Mouse (Mus musculus) urinary bladder, postnatal 14 days (tissue): Measurements from ENCODE around the gene Col27a1.
A peak's percentile ranks its signal among the peaks of the same experiment; 100 is the strongest.

Source experiments
- DNase-seq: peaks from one replicate; pipeline ENCODE4 v3.0.0; 2021; ENCODE audit warnings: low spot score

The Col27a1 gene

DNA sequence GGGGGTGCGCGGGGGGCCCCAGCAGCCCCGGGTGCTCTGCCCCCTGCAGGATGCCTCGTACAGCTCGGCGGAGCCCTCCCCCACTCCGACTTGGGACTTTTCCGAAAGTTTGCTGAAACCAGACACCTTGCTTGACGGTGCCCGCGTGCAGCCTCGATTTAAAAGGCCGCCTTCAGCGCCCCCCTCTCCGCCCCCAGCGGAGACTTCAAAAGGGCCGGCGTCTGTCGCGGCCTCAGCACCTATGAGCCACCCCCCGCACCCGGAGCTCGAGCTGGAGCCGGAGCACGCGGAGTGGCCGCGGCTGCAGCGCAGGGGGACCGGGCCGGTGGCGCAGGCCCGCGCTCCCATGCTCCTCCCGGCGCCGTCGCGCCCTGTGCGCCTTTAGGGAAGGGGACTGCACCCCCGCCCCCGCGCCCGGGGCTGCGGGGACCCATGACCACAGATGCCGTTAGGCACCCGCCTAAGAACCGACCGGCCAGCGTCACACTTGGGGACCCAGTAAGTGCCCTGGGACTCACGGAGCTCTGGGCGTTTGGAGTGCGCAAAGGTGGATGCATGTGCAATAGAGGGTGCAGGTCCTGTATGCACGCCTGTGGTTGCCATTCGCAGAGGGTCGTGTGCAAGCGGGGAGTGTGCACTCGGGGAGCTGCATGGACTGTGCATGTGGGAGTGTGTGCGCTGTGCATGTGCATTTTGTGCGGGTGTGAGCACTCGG is at the start of gene Col27a1:
Col27a1 (plus strand) TSS at position 98 of the 715 bp plus-strand sequence.
- no peak for DNase-seq

DNA sequence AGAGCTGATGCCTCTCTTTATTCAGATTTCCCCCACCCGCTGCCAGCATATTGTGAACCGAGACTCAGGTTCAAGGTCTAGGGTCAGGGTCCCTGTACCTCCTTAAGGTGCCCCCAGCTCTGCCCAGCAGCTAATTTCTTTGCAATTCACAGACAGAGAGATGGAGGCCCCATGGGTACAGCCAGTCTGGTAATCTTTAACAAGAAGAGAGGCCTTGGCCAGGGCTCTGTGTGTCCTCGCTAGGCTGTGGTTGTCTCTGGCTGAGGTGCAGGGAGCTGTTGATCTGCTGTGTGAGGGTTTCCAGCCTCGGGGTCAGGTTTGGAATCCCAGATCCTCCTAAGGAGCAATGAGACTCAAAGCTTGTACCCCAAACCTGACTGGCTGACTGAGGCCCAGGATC is 48.2 kb upstream of the Col27a1 start:
- DNase-seq = no peak

DNA sequence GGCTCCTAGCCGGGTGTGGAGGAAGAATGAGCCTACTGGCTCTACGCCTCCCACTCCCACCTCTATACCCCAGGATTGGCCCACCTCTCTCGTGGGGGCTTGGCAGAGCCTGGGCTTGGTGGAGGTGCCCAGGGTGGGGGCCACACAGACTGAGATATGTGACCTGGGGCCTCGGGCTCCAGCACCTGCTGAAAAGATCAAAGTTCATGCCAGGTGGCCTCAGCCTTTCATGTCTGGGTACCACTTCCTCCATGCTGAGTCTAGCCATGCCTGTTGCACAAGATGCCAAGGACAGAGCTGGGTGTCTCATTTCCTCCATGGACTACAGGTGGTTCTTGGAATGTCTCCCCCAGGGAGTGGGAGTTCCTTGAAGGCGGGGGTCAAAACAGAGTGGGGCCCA is 47.5 kb upstream of the Col27a1 start:
- DNase-seq = no peak

DNA sequence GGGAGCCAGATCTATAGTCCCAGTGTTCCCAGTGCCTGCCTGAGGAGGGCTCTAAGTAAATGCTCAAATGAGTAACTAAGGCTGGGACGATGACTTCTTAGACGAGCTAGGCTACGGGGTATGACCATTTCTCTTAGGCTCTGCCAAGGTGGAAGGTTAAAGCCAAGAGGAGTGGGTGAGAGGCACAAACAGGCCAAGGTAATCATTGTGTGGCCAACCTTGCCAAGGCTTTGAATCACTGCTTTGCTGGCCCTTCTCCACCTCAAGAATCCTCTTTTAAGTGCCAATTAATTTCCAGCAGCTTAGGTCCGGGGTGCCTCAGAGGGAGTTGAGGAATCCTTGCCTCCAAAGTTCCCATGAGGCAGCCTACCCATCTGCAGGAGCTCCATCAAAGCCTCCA is 43.7 kb upstream of the Col27a1 start:
- DNase-seq = no peak

DNA sequence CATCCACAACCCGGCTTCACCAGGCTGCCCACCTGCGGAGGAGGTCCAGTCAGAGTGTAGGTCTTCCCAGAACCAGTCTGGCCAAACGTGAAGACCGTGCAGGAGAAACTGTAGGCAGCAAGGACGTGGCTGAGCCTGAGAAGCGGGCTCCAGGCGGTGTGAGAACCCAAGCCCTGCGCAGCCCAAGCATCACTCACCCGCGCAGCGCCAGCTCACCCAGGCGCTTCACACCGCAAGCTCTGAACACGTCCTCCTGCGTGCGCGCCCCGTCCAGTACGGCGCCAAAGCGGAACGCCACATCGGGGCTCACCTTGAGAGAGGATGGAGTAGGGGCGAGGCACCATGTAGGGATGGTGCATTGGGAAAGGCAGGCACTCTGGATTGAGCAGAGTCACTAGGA is 42.7 kb upstream of the Col27a1 start:
- no peak for DNase-seq

DNA sequence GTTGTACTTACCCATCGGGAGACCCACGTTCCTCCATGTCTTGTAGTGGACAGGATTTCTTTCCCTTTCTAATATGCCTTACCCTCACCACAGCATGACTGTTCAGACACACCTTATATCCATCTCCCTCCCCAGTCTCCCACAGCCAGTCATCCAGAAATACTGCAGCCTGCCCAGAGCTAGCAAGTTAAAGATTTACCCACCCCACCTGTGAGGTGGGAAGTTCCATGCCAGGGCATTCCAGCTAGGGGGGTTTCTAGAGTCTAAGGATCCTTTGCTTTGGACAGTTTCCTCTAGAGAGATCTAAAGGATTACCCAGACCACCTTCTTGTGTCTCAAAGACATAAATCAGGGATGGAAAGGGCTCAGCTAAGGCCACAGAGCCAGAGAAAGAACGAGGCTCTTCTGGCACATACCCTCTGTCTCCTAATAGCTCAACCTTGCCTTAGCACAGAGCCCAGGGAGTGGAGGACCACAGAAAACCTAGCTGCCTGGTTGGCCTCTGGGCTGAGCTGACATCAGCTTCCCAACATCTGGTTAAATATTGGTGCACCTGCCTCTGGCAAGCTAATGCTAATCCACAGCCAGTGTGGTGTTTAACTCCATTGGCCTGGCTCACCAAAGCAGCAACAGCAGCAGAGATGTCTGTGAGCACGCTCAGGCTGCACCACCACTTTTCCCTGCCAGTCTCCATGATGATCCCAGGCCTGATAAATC is 41.7 kb upstream of the Col27a1 start, which contains the start of gene Kif12:
Kif12 (minus strand) TSS at position 163 of the 717 bp plus-strand sequence.
- DNase-seq = no peak

DNA sequence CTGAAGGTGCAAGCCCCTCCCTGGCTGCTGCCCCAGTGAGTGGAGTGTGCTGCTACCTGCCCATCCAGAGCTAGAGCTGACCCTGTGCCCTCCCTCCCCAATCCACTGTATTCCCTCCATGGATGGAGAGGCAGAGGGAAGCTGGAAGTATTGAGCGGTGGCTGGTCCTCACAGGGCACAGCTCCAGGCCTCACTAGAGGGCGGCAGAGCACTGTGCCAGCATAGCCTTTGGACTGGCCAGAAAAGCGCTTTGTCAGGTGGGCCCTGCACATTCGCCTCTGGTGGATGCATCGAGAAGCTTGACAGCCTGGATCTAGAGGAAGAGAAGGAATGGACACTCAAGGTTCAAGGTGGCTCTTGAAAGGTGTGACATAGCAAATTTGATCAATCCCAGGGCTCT is 32.2 kb upstream of the Col27a1 start:
- DNase-seq = peak; percentile 52

DNA sequence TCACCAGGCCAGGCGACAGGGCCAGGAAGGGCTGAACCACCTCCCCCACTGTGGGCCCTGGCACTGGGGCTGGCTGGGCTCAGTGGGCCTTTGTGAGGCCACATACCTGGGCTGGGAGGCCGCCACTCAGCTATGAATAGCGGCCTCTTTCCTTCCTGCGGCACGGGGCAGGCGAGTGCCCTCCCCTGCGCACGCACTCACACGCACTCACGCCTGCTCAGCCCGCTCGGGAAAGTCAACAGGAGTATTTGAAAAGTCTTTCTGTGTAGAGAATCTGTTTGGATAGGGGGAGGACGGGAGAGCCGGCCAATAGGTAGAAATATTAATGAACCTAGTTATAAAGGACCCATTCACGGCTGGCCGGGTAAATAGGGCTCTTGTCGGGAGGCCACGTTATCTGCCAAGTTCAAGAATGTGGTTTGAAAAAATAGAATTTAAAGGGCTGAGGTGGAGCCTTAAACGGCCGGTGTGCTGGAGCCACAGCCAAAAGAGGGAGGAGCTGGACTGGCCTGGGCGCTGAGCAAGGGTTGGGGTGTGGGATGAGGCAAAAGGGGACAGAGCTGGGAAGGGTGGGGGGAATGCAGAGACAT is 27.4 kb upstream of the Col27a1 start:
- DNase-seq = peak; percentile 11

DNA sequence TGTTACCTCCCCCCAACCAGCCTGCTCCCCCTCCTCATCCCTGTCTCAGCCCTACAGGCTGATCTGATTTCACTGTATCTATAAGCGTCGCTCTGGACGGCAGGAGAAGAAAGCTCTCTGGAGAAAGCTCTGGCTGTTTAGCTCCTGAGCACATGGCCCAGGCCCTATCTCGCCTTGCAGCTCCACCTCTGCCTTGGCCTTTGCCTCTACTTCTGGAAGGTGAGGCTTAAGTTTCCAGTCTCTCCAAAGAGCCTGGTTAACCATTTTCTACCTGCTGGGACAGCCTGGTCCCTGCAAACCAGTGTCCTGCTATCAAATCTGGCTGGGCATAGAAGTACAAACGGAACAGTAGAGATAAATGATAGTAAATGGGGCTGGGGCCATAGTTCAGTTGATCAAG is 22.2 kb upstream of the Col27a1 start:
- DNase-seq = no peak

DNA sequence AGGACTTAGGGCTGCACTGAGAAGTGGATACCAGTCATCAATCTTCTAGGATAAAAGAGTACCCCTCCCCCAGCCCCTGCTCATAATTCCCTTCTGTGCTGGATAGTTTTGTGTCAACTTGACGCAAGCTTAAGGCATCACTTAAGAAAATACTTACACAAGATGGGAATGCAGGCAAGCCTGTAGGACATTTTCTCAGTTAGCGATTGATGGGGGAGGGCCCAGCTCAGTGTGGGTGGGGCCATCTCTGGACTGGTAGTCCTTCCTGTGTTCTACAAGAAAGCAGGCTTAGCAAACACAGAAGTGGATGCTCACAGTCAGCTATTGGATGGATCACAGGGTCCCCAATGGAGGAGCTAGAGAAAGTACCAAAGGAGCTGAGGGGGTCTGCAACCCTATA is 19.4 kb upstream of the Col27a1 start:
- DNase-seq = no peak

DNA sequence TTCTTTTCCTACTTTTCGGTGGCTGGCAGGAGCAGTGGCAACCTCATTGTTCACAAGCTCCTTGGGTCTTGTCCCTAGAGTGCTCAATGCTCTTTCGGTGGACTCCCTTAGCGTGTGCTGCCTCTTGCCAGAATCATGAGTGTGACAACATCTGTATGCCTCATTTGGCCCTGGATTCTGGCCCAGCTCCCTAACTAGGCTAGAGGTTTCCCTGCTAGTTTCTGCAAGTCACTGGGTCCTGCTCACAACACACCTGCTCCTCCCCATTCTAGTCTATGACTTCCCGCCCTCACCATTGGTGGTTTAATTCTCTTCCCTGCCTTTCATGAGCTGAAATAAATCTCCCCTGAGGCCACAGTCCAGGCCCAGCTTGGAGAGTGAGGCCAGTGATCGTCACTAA is 14.4 kb upstream of the Col27a1 start:
- DNase-seq = no peak

DNA sequence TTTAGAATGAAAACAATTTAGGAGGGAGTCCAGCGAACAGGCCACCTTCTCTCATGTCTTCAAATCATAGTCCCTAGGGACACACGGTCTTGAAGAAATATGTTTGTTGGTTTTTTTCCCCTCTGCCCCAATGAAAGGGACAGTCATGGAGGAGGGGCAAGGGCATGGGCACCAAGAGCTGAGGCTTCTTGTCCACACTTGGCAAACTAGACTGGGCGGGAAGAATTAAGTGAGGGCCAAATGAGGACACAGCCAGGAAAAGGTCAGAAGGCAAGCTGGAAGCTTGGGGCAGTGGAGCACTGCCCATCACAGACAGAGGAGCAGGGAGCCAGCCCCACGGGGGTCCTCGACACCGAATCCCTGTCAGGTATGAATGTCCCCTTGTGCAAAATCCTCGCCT is 9.9 kb upstream of the Col27a1 start:
- DNase-seq = no peak

DNA sequence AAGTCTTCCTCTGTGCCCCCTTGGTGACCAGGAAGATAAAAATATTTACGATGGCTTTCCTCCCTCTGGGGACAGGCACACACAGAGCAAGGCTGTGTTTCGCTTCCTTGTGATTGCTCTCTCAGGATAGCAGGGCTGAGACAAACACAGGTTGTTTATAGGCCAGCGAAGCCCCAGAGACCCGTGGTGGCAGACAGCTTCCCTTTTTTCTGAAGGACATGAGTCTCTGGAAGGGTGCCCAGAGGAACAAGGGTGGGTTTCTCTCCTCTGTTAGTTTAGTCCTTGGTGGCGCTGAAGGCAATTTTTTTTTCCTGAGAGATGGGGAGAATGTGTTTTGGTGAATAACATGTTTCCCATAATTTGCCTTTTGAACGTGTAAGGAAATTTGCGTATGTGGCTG is 8.2 kb upstream of the Col27a1 start:
- DNase-seq = no peak

DNA sequence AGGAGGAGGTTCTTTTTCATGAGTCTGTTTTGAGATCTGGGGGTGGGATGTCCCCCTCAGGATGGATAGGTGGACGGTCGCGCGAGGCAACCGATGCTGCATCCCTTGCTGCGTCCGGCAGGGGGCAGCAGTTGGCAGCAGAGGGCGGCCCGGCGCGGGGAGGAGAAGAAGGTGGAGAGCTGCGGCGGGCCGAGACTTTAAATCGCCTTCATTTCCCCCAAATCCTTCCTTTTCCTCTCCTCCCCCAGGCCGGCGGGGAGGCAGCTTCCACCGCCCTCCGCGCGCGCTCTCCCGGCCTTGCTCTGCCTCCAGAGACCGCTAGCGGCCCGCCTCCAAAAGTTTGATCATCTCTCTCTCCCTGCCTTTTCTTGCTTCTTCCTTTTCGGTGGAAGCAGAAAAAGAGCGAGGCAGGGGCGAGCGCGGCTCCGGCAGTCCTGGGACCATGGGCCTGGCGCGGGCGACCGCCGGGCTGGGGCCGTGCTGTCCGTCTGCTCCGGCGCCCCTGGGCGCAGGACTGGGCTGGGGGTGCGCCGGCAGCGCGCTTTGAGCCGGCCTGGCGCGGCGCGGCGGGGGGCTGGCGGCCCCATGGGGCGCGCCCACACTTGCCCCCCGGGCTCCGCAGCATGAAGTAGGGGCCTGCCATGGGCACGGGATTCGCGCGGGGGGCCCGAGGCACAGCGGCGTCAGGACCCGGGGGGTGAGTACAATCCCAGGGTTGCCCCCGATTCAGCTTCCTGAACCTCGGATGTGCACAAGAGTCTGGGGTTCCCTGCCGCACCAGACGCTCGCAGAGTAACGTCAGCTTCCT is 1.6 kb downstream of the Col27a1 start:
- peak; percentile 79 for DNase-seq

DNA sequence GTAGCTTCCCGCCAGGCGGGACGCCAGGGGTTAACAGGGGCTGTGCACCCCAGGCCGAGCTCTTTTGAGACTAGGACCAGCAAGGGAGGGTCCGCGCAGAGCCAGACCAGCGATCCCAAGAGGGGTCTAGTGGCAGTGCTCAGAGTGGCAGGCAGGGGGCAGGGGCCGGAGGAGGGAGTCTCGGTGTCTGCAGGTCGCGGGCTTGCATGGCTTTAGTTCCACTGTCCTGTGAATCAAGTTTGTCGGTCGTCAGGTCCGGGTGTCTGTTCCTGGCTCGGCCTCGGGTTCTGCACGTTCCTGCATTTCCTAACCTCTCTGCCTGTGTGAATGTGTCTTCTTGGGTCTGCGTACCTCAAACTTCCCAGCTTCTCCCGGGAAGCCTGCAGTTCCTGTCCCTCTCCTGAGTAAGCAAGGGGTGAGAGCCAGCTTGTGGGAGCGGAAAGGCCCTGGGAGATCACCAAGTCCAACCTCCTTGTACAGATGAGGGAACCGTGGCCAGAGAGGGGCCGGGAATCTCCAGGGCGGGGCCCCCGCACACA is 2.3 kb downstream of the Col27a1 start:
- DNase-seq = peak; percentile 35

DNA sequence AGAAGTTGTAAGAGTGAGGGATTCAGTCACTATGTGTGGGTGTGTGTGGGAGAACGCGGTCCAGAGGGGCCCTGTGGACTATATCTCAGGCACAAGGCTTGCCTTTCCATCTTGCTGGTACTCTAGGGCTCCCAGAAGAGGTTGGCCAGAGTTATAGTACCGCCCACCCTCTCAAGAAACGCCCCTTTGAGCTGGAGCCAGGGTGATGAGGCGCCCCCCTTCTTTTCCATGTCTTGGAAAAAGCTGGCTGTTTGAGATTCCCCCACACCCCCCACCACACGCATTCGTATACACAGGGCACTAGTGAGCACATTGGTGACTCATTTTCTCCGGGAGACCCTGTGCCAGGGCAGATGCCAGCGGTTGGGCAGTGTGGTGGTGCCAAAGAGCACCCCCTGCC is 2.8 kb downstream of the Col27a1 start:
- DNase-seq = no peak

DNA sequence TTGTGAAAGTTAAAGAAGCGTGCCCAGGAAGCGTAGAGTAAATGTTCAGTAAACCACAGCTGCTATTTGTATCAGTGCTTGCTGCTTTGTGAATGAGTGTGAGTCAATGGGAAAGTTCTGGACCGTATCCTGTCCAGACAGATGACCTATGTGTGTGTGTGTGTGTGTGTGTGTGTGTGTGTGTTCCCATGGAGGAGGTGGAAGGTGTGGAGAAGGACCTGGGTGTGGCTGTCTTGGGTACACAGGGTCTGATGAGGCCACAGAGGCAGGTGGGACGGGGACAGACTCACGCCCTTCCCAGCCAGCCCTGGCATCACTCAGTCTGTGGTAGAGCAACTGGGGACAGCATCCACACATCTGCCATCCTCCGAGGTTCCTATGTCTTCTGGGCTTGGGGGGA is 3.7 kb downstream of the Col27a1 start:
- DNase-seq = no peak

DNA sequence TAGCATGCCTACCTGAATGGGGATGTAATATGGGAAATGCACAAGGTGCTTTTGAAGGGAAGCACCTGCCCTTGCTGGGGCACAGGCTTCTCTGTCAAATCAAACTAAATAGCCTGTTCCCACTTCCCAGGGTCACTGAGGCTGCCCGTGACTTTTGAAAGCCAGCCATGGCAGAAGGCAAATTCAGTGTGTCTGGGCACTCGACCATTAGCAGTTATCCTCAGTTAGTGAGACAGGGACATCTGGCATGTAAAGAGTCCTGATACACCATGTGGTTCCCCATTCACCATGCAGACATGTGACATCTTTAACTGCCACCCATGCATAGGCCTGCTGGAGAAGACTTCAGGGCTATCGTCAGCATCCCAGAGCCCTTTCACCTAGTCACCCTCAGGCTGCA is 5.3 kb downstream of the Col27a1 start:
- DNase-seq = no peak

DNA sequence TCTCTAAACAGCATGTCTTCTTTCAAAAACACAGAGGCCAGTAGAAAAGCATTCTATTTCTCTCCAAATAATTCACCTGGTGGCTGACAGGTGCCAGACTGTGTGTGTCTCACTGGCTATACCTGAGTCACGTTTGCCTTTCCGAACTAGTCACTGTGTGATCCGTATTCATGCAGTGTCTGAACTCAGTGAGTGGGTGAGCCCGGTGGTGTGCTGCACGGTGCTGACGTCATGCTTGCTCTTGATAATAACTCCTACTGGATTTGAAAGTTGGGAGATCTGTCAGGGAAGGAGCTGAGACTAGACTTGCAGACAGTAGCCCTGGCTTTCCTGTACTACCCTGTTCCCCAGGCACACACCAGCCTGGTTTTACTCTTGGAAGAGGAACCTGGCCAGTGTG is 5.8 kb downstream of the Col27a1 start:
- DNase-seq = no peak

DNA sequence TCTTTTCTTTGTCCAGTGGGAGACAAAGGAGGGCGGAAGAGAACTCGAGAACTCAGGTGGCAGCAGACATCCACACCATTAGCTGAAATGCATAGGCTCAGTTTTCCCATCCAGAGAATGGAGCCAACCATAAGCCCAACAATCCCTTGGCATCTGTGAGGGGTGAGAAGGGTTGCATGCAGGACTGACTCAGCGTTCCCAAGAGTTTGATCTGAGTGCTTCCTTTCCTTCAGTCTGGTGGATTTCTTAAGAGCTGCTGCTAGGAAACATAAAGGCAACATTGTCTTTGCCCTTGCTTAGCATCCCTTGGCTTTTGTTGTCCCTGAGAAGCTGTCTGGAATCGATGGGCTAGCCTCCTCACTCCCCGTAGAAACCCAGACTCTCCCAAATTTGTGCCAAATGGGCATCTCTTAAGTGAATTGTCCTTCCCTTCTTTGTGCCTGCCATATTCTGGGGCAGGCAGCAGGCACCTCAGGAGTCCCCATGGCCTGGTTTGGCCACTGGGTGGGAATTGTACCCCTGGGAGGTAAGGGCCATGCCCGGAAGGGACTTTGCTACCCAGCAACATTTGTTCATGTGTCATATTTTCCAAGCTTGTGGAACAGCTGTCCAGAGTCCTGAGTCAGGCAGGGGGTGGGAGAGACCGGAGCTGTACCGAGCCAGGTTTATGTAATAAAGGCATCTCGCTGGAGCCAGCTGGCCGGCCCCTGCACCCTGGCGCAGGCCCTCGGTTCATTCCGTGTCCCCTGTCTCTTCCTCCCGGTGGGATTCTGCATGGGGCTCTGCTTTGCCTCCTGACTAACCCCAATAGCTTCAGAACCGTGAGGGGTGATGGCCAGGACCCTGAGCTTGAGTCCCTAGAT is 7.5 kb downstream of the Col27a1 start:
- DNase-seq = peak; percentile 46

DNA sequence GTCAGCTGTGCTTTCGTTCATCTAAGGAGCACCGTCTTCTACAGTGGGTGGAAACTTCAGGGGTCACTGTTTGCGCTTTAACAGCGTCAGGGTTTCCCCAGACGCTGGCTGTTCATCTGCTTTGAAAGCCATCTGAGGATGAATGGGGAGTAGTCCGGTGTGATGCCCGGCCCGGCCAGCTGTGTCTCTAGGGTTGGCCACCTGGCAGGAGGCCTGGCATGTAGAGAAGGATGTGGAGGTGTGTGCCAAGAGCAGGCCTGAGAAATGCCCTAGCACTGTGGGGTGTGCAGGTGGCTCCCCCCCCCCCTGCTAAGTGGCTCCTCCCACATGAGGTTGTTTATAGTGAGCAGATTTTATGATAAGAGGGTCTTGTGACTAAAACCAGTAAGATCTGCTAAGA is 8.4 kb downstream of the Col27a1 start:
- no peak for DNase-seq
